Mouse (Mus musculus) CH12.LX (cell line): Measurements from ENCODE around the gene Ubc.

Experiments
- CTCF ChIP-seq, 2 experiments: IDR thresholded peaks in 1 of 2; conservative IDR thresholded peaks in 1 of 2; 2 replicates each; pipeline ENCODE4 v1.5.1; 2011 to 2012; ENCODE audit warnings: low read depth in 2 of 2, low read length in 2 of 2, improper control_type of control experiment in 1 of 2, inconsistent platforms in 1 of 2, mild to moderate bottlenecking in 1 of 2, moderate library complexity in 1 of 2
- NELFE ChIP-seq: IDR thresholded peaks from 2 replicates; pipeline ENCODE4 v1.6.1; 2011; ENCODE audit warnings: low read depth, low read length, improper control_type of control experiment
- RAD21 ChIP-seq: IDR thresholded peaks from 2 replicates; pipeline ENCODE4 v1.6.1; 2011; ENCODE audit warnings: low read depth, mild to moderate bottlenecking, low read length, improper control_type of control experiment, moderate library complexity
- SIN3A ChIP-seq: IDR thresholded peaks from 2 replicates; pipeline ENCODE4 v1.6.1; 2012; ENCODE audit warnings: low read length, improper control_type of control experiment, inconsistent platforms

DNA sequence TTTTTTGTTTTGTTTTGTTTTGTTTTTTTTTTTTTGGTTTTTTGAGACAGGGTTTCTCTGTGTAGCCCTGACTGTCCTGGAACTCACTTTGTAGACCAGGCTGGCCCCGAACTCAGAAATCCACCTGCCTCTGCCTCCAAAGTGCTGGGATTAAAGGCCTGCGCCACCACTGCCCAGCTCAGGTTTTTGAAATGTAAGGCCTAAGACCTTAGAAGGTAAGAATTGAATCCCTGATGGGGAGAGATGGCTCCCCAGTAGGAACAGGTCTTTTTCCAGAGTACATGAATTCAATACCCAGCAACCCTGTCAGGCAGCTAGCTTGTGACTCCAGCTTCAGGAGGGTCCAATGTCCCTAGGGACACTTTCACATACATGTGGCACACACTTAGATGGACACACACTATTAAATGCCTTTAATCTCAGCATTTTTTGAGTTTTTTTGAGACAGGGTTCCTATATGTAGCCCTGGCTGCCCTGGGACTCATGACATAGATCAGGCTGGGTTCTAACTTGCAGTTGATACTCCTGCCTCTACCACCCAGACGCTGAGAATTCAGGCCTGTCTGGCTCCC, 990 bp upstream of the Ubc start:
- TF ChIP-seq SIN3A: no peak
- TF ChIP-seq CTCF (conservative IDR thresholded peaks at IDR 0.05 in 1 of 2, IDR thresholded peaks at IDR 0.05 in 1 of 2; ENCODE audit: low read depth in 2 of 2, low read length in 2 of 2): no peak
- no peak for TF ChIP-seq RAD21
- TF ChIP-seq NELFE: no peak
